Mouse (Mus musculus) thymus, postnatal 10 days (tissue): ENCODE results near the gene Ifna14.
"Not testable (repeated sequence)": the region's sequence is repeated elsewhere in the genome, so short reads cannot be mapped to it uniquely, and the experiment has no call there.

Experiments
- DNase-seq, 2 experiments: peaks; one replicate each; pipeline ENCODE4 v3.0.0; 2021; ENCODE audit warnings: low spot score in 2 of 2

Gene Ifna14

DNA sequence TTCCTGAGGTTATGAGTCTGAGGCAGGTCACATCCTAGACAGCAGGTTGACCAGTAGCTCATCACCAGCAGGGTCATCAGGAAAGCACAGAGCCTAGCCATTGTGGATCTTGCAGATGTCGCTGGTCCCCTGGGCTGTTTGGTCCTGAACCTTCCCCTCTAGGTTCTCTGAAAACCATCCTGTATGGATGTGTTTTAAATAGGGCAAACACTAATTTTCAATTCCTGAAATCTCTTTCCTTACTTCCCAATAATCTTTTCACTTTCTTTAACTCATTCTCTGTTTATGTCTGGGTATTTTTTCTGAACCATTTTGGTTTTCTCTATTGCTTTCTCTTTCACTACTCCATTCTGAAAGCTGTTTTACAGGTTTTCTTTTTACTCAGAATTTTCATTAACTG lies at the start of gene Ifna14:
Ifna14 (minus strand) TSS at position 101 of the 400 bp plus-strand sequence.
- no peak for DNase-seq

DNA sequence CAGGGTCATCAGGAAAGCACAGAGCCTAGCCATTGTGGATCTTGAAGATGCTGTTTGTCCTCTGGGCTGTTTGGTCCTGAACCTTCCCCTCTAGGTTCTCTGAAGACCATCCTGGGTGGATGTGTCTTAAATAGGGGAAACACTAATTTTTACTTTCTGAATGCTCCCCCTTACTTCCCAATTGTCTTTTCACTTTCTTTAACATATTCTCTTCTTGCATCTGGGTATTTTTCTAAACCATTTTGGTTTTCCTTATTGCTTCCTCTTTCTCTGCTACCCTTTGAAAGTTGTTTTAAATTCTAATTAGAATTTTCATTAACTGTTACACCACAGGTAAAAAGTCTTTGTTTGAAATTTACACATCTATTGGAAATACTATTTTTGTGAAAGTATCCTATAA lies 31.7 kb upstream of the Ifna14 start, which contains the start of gene Ifna12:
Ifna12 (minus strand) TSS at position 101 of the 400 bp plus-strand sequence.
- DNase-seq, result no peak

- DNase-seq, result no peak
Observed at GRCm38 (mm10) chr4:88592285-88592684, 20.7 kb upstream of the Ifna14 start, which contains the start of gene Ifna9. TSS of gene Ifna9 (minus strand) at chr4:88592385.

GRCm38 (mm10) chr4:88561791-88562190 lies 9.8 kb downstream of the Ifna14 start:
- DNase-seq, result no peak

DNA sequence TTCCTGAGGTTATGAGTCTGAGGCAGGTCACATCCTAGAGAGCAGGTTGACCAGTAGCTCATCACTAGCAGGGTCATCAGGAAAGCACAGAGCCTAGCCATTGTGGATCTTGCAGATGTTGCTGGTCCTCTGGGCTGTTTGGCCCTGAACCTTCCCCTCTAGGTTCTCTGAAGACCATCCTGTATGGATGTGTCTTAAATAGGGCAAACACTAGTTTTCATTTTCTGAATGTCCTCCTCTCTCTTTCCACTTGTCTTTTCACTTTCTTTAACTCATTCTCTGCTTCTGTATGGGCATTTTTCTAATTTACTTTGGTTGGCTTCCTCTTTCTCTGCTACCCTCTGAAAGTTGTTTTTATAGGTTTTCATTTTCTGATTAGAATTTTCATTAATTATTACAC lies 13.5 kb downstream of the Ifna14 start, which contains the start of gene Ifna15:
Ifna15 (minus strand) TSS at position 101 of the 400 bp plus-strand sequence.
- not testable (repeated sequence) for DNase-seq

DNA sequence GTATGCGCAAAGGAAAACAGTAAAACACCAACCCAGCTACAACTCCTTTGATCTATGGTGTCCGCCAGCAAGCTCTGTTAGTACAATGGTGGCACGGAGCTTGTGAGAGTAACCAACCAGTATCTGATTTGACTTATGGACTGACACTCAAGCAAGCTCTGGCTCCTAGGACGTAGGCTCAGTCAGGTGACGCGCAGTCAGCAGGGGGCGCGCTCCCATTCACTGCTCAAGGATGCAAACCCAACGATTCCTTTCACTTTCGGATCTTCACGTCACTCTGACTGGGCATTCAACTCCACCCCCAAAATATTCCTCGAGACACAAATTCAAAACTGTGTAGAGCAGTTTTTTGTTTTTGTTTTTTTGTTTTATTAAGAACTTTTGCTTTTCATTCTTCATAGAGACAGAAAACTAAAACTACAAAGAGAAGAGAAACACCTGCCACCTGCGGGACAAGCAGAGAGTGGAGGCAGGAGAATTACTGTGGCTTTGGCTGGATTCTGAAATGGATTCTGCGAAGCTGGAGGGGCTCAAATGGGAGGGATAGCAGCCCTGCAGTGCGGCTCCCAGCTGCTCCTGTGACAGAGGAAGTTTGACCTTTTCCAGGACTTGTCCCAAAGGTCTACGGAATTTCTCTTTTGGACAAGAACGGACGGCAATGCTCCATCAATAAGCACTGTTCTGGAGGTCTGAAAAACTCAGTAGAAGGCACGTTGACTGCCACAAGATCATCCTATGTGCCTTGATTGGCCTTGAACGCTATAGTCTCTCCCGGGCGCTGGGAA lies 21.2 kb downstream of the Ifna14 start:
- DNase-seq, result peak; percentile 46 to 75

DNA sequence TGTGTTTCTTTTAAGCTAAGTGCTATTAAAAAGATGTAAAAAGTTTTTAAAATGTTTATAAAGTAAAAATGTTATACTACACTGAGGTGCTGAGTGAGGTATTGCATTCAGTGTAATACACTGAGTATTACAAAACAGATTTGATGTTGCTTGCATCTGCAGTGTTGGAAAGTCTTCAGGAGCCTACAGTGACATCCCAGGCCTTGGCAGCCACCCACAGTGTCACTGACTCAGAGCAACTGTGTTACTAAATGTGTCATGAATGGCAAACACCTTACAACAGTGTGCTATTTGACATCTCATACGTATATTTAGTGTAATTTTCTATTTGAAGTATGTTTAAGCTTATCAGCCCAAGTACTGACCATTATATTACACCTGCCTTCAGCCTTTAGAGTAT lies 23.6 kb downstream of the Ifna14 start:
- DNase-seq, result no peak

GRCm38 (mm10) chr4:88543649-88544234 lies 27.9 kb downstream of the Ifna14 start:
- DNase-seq, result peak in 1 of 2 experiments; percentile 38

GRCm38 (mm10) chr4:88537328-88537727 lies 34.3 kb downstream of the Ifna14 start:
- DNase-seq, result no peak

- DNase-seq, result no peak
Observed at GRCm38 (mm10) chr4:88536640-88537039, 35.0 kb downstream of the Ifna14 start.

GRCm38 (mm10) chr4:88535742-88536141 lies 35.9 kb downstream of the Ifna14 start:
- DNase-seq, result no peak

DNA sequence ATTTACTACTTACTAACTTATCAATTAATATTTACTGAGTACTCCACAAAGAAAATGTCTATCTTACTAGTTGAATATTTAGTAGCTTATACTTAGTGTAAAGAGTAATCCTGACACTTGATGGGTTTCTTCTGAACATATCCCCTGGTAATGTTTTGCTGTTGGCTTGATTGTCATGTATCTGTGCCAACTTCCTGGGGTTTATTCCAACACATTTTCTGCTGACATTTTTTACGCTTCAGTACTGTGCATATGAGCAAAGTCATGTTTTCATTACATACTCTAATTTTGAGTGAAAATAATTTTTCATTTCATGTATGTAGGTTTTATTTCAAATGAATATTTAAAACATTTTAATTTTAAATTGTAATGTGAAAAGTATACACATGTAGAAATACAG lies 36.7 kb downstream of the Ifna14 start:
- no peak for DNase-seq

GRCm38 (mm10) chr4:88533499-88533898 lies 38.1 kb downstream of the Ifna14 start:
- no peak for DNase-seq

DNA sequence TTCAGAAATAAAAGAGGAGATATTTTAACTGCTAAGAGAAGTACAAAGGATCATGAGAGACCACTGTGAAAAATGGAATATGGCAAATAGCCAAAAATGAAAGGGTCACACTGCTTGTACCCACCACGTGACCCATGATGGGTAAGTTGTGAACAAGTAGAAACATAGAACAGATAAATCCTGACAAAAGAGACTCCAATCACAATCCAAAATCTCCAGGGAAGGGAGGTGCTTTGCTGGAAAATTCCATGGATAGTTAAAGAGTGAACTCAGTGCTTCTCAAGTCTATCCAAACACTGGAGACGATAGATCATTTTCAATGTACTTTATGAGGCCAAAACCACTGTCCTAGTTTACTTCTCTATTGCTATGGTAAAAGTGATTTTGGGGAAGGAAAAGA lies 40.7 kb downstream of the Ifna14 start:
- no peak for DNase-seq

DNA sequence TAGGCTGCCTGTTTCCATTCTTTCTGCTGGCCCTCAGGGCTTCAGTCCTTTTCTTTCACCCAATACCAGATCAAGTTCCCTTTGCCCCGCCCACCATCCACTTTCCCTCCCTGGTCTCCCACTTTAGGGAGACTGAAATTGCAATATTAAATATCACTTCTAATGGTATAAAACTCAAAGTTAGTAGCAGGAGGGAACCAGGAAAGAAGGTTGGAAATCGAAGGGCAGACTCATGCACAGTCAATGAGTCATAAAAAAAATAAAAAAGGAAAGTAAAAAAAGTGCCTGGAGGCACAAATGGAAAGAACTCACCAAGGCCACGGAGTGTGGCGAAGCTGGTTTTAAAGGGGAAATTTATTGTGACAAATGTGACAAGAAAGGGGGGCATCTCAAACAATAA lies 41.3 kb downstream of the Ifna14 start:
- no peak for DNase-seq

- no peak for DNase-seq
Observed at GRCm38 (mm10) chr4:88526379-88527049, 45.1 kb downstream of the Ifna14 start.

DNA sequence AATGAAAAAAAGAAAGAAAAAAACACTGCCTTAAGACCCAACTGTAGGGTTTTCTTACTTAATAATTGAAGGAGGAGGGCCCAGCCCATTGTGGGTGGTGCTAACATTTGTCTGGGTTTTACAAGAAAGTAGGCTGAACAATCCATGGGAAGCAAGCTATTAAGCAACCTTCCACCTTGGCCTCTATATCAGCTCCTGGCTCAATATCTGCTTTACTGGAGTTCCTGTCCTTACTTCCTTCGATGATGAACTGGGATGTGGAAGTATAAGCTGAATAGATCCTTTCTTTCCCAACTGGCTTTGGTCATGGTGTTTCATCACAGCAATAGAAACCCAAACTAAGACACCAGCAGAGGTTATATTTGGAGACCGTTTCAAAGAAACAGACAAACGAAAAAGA lies 46.2 kb downstream of the Ifna14 start:
- no peak for DNase-seq

GRCm38 (mm10) chr4:88523241-88523640 lies 48.4 kb downstream of the Ifna14 start:
- DNase-seq, result no peak

GRCm38 (mm10) chr4:88522674-88523073 lies 48.9 kb downstream of the Ifna14 start, which contains the start of gene Ifnb1:
TSS of gene Ifnb1 (minus strand) at chr4:88522774.
- DNase-seq, result no peak
